Mouse (Mus musculus): ENCODE measurements at regions not wholly inside any gene's neighbourhood (a gene's known extent, or its start where the extent isn't known, plus 50 kb on each side); places are given as distances from the start of the nearest gene placed in this dataset.

DNA sequence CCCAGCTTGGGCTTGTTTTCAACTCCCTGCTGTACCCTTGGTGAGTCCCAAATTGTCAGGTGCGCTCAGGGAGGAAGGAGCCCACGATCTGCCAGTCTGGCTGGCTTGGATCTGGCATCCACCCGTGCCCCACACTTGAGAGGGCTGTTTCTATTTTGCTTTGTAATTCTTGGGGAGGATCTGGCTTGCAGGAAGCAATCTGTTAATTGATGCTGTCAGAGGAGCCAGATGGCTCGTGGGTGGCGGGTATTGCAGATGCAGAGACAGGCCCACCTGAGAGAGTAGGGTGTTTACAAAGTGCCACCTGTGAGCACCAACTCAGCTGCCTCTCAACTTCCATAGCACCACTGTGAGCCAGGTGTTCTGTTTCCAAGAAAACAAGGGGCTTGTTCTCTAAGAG lies 99.1 kb upstream of the Kcng1 start:
- Histone ChIP-seq H3K27ac (ENCODE audit: poor library complexity, severe bottlenecking) (no peak overlapping the region), H3K9me3 (replicated peaks) (peaks cover 17% of the 10 kb centered on the region; the same call in 1 of the 2 replicates), H3K36me3 (no peaks in the 10 kb centered on the region), H3K9ac (no peak overlapping the region), H3K27me3 (replicated peaks) (peaks cover 15% of the 10 kb centered on the region), H3K4me3 (no peak overlapping the region), H3K4me2 (no peak overlapping the region), H3K4me1 (replicated peaks) (no peaks in the 10 kb centered on the region)
- no peak for ATAC-seq (ENCODE audit: insufficient number of reproducible peaks, low FRiP score)
- WGBS, result 76% methylated on average over 5 of the region's 5 CpGs

GRCm38 (mm10) chr2:168372356-168372755 lies 90.8 kb upstream of the Kcng1 start:
- ATAC-seq (ENCODE audit: insufficient number of reproducible peaks, low FRiP score), result no peak
- Histone ChIP-seq H3K27ac (ENCODE audit: poor library complexity, severe bottlenecking) (no peak overlapping the region), H3K4me3 (no peak overlapping the region), H3K4me2 (no peak overlapping the region), H3K9me3 (replicated peaks) (peaks cover 28% of the 10 kb centered on the region), H3K36me3 (no peaks in the 10 kb centered on the region), H3K27me3 (replicated peaks) (no peaks in the 10 kb centered on the region), H3K9ac (no peak overlapping the region), H3K4me1 (replicated peaks) (no peaks in the 10 kb centered on the region)
- 91% methylated on average over 5 of the region's 5 CpGs for WGBS

GRCm38 (mm10) chr2:168371245-168371644 lies 89.7 kb upstream of the Kcng1 start:
- Histone ChIP-seq H3K9me3 (replicated peaks) (peaks cover 25% of the 10 kb centered on the region), H3K9ac (no peak overlapping the region), H3K36me3 (no peaks in the 10 kb centered on the region), H3K4me3 (no peak overlapping the region), H3K27me3 (replicated peaks) (no peaks in the 10 kb centered on the region), H3K4me1 (replicated peaks) (no peaks in the 10 kb centered on the region), H3K27ac (ENCODE audit: poor library complexity, severe bottlenecking) (no peak overlapping the region), H3K4me2 (no peak overlapping the region)
- ATAC-seq (ENCODE audit: insufficient number of reproducible peaks, low FRiP score), result no peak
- 23% methylated on average over 3 of the region's 3 CpGs for WGBS

- peaks cover 21% of the 10 kb centered on the region for H3K27me3 ChIP-seq (replicated peaks)
- no peaks in the 10 kb centered on the region for H3K4me1 ChIP-seq (replicated peaks)
- ATAC-seq (ENCODE audit: insufficient number of reproducible peaks, low FRiP score), result no peak
- H3K9me3 ChIP-seq (replicated peaks), result no peaks in the 10 kb centered on the region
- no peak overlapping the region for H3K4me3 ChIP-seq
- H3K4me2 ChIP-seq, result no peak overlapping the region
- no peak overlapping the region for H3K27ac ChIP-seq (ENCODE audit: poor library complexity, severe bottlenecking)
- H3K36me3 ChIP-seq, result no peaks in the 10 kb centered on the region
- no peak overlapping the region for H3K9ac ChIP-seq
- WGBS, result 53% methylated on average over 8 of the region's 8 CpGs
Observed at GRCm38 (mm10) chr2:168359200-168359599, 77.7 kb upstream of the Kcng1 start.

- ATAC-seq (ENCODE audit: insufficient number of reproducible peaks, low FRiP score), result no peak
- H3K36me3 ChIP-seq, result no peaks in the 10 kb centered on the region
- no peak overlapping the region for H3K27ac ChIP-seq (ENCODE audit: poor library complexity, severe bottlenecking)
- no peak overlapping the region for H3K9ac ChIP-seq
- H3K4me1 ChIP-seq (replicated peaks), result no peaks in the 10 kb centered on the region
- H3K4me3 ChIP-seq, result no peak overlapping the region
- no peaks in the 10 kb centered on the region for H3K9me3 ChIP-seq (replicated peaks)
- H3K4me2 ChIP-seq, result no peak overlapping the region
- 63% methylated on average over 6 of the region's 6 CpGs for WGBS
- H3K27me3 ChIP-seq (replicated peaks), result peaks cover 23% of the 10 kb centered on the region
Observed at GRCm38 (mm10) chr2:168358551-168358950, 77.0 kb upstream of the Kcng1 start.

GRCm38 (mm10) chr2:168357815-168358214 lies 76.3 kb upstream of the Kcng1 start:
- no peaks in the 10 kb centered on the region for H3K4me1 ChIP-seq (replicated peaks)
- H3K27me3 ChIP-seq (replicated peaks), result peaks cover 26% of the 10 kb centered on the region
- no peak for ATAC-seq (ENCODE audit: insufficient number of reproducible peaks, low FRiP score)
- no peaks in the 10 kb centered on the region for H3K9me3 ChIP-seq (replicated peaks)
- H3K27ac ChIP-seq (ENCODE audit: poor library complexity, severe bottlenecking), result no peak overlapping the region
- H3K4me3 ChIP-seq, result no peak overlapping the region
- no peak overlapping the region for H3K4me2 ChIP-seq
- no peak overlapping the region for H3K9ac ChIP-seq
- no peaks in the 10 kb centered on the region for H3K36me3 ChIP-seq
- 80% methylated on average over 6 of the region's 6 CpGs for WGBS

DNA sequence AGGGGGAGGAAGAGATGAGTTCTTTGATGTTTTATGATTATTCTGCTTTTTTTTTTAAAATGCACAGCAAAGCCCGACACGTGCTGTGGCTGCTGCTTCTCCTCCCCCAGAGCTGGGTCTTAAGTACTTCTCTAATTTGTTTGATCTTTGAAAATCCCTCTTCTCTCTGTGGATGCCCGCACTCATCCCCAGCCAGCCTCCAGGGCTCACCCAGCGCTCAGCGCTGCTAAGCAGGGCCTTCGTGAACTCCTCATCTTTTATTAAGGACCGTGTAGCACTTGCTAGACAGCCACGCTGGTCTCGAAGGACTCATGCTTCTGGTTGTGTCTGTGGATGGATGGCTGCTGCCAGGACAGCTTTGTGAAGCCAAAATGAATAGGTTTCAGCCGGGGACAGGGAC lies 72.9 kb upstream of the Kcng1 start:
- Histone ChIP-seq H3K4me2 (no peak overlapping the region), H3K9ac (no peak overlapping the region), H3K27me3 (replicated peaks) (peaks cover 43% of the 10 kb centered on the region), H3K9me3 (replicated peaks) (0 out of 2 replicates have a peak, but pooled peaks cover 5% of the 10 kb centered on the region), H3K4me1 (replicated peaks) (no peaks in the 10 kb centered on the region), H3K36me3 (no peaks in the 10 kb centered on the region), H3K4me3 (no peak overlapping the region), H3K27ac (ENCODE audit: poor library complexity, severe bottlenecking) (no peak overlapping the region)
- WGBS, result 63% methylated on average over 10 of the region's 10 CpGs
- ATAC-seq (ENCODE audit: insufficient number of reproducible peaks, low FRiP score), result no peak

GRCm38 (mm10) chr2:168352626-168353025 lies 71.1 kb upstream of the Kcng1 start:
- 74% methylated on average over 5 of the region's 5 CpGs for WGBS

GRCm38 (mm10) chr2:168352194-168352593 lies 70.7 kb upstream of the Kcng1 start:
- H3K9ac ChIP-seq, result no peak overlapping the region
- H3K27ac ChIP-seq (ENCODE audit: poor library complexity, severe bottlenecking), result no peak overlapping the region
- H3K4me1 ChIP-seq (replicated peaks), result no peaks in the 10 kb centered on the region
- H3K4me3 ChIP-seq, result no peak overlapping the region
- H3K27me3 ChIP-seq (replicated peaks), result peaks cover 46% of the 10 kb centered on the region
- H3K4me2 ChIP-seq, result no peak overlapping the region
- no peaks in the 10 kb centered on the region for H3K36me3 ChIP-seq
- no peak for ATAC-seq (ENCODE audit: insufficient number of reproducible peaks, low FRiP score)
- 56% methylated on average over 3 of the region's 3 CpGs for WGBS
- peaks cover 12% of the 10 kb centered on the region for H3K9me3 ChIP-seq (replicated peaks)

More at GRCm38 (mm10) chr2:168352626-168353025, 71.1 kb upstream of the Kcng1 start:
- no peak for ATAC-seq (ENCODE audit: insufficient number of reproducible peaks, low FRiP score)
- H3K9ac ChIP-seq, result no peak overlapping the region
- H3K4me1 ChIP-seq (replicated peaks), result no peaks in the 10 kb centered on the region
- H3K27ac ChIP-seq (ENCODE audit: poor library complexity, severe bottlenecking), result no peak overlapping the region
- H3K36me3 ChIP-seq, result no peaks in the 10 kb centered on the region
- peaks cover 47% of the 10 kb centered on the region for H3K27me3 ChIP-seq (replicated peaks)
- no peak overlapping the region for H3K4me3 ChIP-seq
- H3K9me3 ChIP-seq (replicated peaks), result peaks cover 8% of the 10 kb centered on the region
- H3K4me2 ChIP-seq, result no peak overlapping the region

- H3K4me1 ChIP-seq (replicated peaks), result no peaks in the 10 kb centered on the region
- no peak overlapping the region for H3K4me2 ChIP-seq
- H3K4me3 ChIP-seq, result no peak overlapping the region
- H3K27me3 ChIP-seq (replicated peaks), result peaks cover 41% of the 10 kb centered on the region
- ATAC-seq (ENCODE audit: insufficient number of reproducible peaks, low FRiP score), result no peak
- H3K9ac ChIP-seq, result no peak overlapping the region
- H3K9me3 ChIP-seq (replicated peaks), result peaks cover 8% of the 10 kb centered on the region
- WGBS, result 82% methylated on average over 5 of the region's 5 CpGs
- no peaks in the 10 kb centered on the region for H3K36me3 ChIP-seq
- H3K27ac ChIP-seq (ENCODE audit: poor library complexity, severe bottlenecking), result no peak overlapping the region
Observed at GRCm38 (mm10) chr2:168345384-168345783, 63.8 kb upstream of the Kcng1 start.

DNA sequence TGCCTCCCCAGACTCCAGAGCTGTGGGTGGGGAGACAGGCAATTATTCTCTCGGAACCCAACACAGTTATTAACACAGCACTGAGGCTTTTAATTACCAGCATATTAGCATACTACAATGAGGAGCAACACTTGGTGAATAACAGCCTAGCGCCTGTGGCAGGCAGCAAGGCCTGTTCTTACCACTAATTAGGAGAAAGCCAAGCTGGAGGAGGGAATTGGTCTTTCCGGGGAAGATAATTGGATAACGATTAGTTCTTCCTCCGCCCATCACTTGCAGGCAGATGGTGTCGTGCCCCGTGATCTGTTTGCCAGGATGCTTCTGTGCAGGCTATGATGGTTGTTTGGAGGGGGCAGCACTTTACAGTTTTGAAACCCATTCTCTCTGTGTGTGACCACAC lies 62.2 kb upstream of the Kcng1 start:
- WGBS, result 37% methylated on average over 7 of the region's 7 CpGs
- Histone ChIP-seq H3K4me3 (no peak overlapping the region), H3K27me3 (replicated peaks) (peaks cover 49% of the 10 kb centered on the region)

DNA sequence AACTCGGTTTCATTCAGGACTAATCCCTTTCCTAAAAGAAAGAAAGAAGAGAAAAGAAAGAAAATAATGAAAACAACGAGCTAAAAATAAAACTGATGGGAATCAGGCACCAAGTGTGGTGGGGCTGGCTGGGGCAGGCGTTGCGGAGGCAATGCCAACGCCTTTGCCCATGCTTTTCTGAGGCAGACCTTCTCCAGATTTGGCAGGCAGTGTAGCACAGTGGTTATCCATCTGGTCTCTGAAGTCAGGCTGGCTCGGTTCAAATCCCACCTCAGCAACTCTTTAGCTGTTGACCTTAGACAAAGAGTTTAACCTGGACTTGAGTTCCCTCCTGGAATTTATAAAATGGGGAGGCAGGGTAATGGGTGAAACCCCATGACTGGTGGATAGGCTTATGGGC lies 57.3 kb upstream of the Kcng1 start:
- no peak for ATAC-seq (ENCODE audit: insufficient number of reproducible peaks, low FRiP score)

More for the DNA sequence above, 62.2 kb upstream of the Kcng1 start:
- peaks cover 8% of the 10 kb centered on the region for H3K9me3 ChIP-seq (replicated peaks)
- H3K9ac ChIP-seq, result no peak overlapping the region
- H3K36me3 ChIP-seq, result no peaks in the 10 kb centered on the region
- H3K4me1 ChIP-seq (replicated peaks), result no peaks in the 10 kb centered on the region
- H3K27ac ChIP-seq (ENCODE audit: poor library complexity, severe bottlenecking), result no peak overlapping the region
- H3K4me2 ChIP-seq, result no peak overlapping the region
- ATAC-seq (ENCODE audit: insufficient number of reproducible peaks, low FRiP score), result no peak

More for the DNA sequence above, 57.3 kb upstream of the Kcng1 start:
- no peak overlapping the region for H3K27ac ChIP-seq (ENCODE audit: poor library complexity, severe bottlenecking)
- H3K9ac ChIP-seq, result no peak overlapping the region
- no peaks in the 10 kb centered on the region for H3K9me3 ChIP-seq (replicated peaks)
- 80% methylated on average over 6 of the region's 6 CpGs for WGBS
- no peak overlapping the region for H3K4me3 ChIP-seq
- no peaks in the 10 kb centered on the region for H3K36me3 ChIP-seq
- H3K4me2 ChIP-seq, result no peak overlapping the region
- H3K4me1 ChIP-seq (replicated peaks), result peaks cover 8% of the 10 kb centered on the region
- H3K27me3 ChIP-seq (replicated peaks), result peaks cover 32% of the 10 kb centered on the region

All from heart, embryonic 12.5 days (tissue).